Mouse (Mus musculus) liver, embryonic 15.5 days (tissue): ENCODE data around the gene Gm45902. TPM values are rescaled to one million over a fixed set of nuclear protein-coding genes. Genes with fewer than 3 reads are reported as not detected.

Experiments
- ATAC-seq: fragments of 200-750 bp; cut with Nextera tagmentation; 2 replicates; pipeline ENCODE4 v1.8.0; 2017; ENCODE audit warnings: moderate number of reproducible peaks, mild to moderate bottlenecking, moderate library complexity; ENCODE audit not compliant: insufficient read depth
- H3K27ac ChIP-seq: fragments of 300-500 bp; sonication (generic); replicated peaks from 2 replicates; pipeline ENCODE4 v1.5.1; 2015; ENCODE audit warnings: mild to moderate bottlenecking, inconsistent platforms
- H3K27me3 ChIP-seq: fragments of 300-500 bp; sonication (generic); 2 replicates; pipeline ENCODE4 v1.6.1; 2015; ENCODE audit warnings: mild to moderate bottlenecking, inconsistent platforms
- H3K36me3 ChIP-seq: fragments of 300-500 bp; sonication (generic); replicated peaks from 2 replicates; pipeline ENCODE4 v1.6.1; 2015; ENCODE audit warnings: moderate library complexity, mild to moderate bottlenecking, inconsistent platforms
- H3K4me1 ChIP-seq: fragments of 300-500 bp; sonication (generic); replicated peaks from 2 replicates; pipeline ENCODE4 v1.6.1; 2015; ENCODE audit warnings: inconsistent platforms
- H3K4me2 ChIP-seq: fragments of 300-500 bp; sonication (generic); 2 replicates; pipeline ENCODE4 v1.6.1; 2015; ENCODE audit warnings: moderate library complexity, mild to moderate bottlenecking, inconsistent platforms
- H3K4me3 ChIP-seq: fragments of 300-500 bp; sonication (generic); replicated peaks from 2 replicates; pipeline ENCODE4 v1.5.1; 2015; ENCODE audit warnings: mild to moderate bottlenecking, inconsistent platforms
- H3K9ac ChIP-seq: fragments of 300-500 bp; sonication (generic); 2 replicates; pipeline ENCODE4 v1.6.1; 2015; ENCODE audit warnings: moderate library complexity, mild to moderate bottlenecking, inconsistent platforms
- H3K9me3 ChIP-seq: fragments of 300-500 bp; sonication (generic); replicated peaks from 2 replicates; pipeline ENCODE4 v1.6.1; 2016; ENCODE audit warnings: inconsistent platforms
- WGBS: fragments of 180-500 bp; shearing (Covaris S2); methylation state at CpG from one replicate; pipeline ENCODE4 v1.1.7; 2015; ENCODE audit warnings: mixed read lengths; ENCODE audit not compliant: insufficient replicate concordance; 5-methylcytosine and 5-hydroxymethylcytosine counted together
- polyA plus RNA-seq: library from polyadenylated mRNA; unstranded; fragments of >200 nt; fragmentation: Nextera tagmentation; extraction: Ambion mirVana; gene quantifications from 2 replicates; pipeline ENCODE4 v1.2.1, GENCODE M21; 2015

Gm45902 gene
- polyA plus RNA-seq = 1.6 and 1.7 TPM in 2 replicates

DNA sequence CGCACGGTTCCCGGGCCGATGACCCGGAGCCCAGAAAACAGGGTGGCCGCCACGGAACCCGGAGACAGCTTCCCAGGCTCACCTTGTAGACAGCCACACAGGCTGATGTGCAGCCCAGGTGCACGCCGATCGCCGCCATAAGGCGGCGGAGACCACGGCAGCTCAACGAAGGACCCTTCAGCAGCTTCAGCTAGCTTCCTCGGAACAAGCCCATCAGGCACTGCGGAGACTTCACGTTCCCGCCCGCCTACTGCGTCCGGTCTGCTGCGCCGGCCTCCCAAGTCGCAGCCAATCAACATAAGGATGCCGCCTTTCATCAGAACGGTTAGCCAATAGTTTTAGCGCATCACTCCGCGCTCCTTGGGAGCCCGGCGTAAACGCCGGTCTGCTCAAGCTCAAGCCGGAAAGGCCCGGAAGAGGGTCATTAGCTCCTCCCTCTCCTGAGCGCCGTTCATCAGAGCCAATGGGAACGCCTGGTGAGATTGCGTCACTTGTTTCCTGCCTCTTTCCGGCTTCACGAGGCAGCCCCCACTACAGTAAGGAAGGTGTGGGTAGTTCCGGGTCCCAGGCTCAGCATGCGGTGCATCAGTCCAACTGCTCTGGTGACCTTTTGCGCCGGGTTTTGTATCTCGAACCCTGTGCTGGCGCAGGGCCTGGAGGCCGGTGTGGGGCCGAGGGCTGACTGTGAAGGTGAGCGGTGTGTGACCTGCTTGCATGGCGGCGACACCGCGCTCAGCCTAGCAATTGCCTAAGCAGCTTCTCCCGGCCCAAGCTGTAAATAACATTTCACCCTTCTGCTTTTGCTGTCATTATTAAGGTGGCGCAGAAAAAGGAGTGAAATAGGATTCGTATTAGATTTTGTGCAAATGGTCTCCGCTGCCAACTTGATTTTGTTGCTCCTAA lies at the start of gene Gm45902, which contains the start of the genes Hspa14 and Cdnf:
Gene Gm45902 (minus strand): TSS at position 239 of the 903 bp plus-strand sequence.
Gene Hspa14 (minus strand): TSS at position 263 of the 903 bp plus-strand sequence.
Gene Cdnf (plus strand): TSS at position 479 of the 903 bp plus-strand sequence.
- WGBS = under 1% methylated on average over 60 of the region's 60 CpGs
- Histone ChIP-seq H3K4me1 (peaks cover 19% of the 10 kb centered on the region), H3K4me2 (peak within 1 kb of the TSS; percentile 82), H3K27me3 (no peaks in the 10 kb centered on the region), H3K27ac (peak within 1 kb of the TSS; percentile 85), H3K9ac (peak within 1 kb of the TSS; percentile 96), H3K4me3 (peak within 1 kb of the TSS; percentile 92), H3K9me3 (no peaks in the 10 kb centered on the region), H3K36me3 (peaks cover 32% of the 10 kb centered on the region)
- ATAC-seq = peak; percentile 98

GRCm38 (mm10) chr2:3546588-3546987 lies 34.0 kb upstream of the Gm45902 start:
- Histone ChIP-seq H3K36me3 (no peaks in the 10 kb centered on the region), H3K4me3 (no peak overlapping the region), H3K9ac (no peak overlapping the region), H3K27ac (no peak overlapping the region), H3K27me3 (no peaks in the 10 kb centered on the region), H3K9me3 (no peaks in the 10 kb centered on the region), H3K4me1 (0 out of 2 replicates have a peak, but pooled peaks cover 3% of the 10 kb centered on the region), H3K4me2 (no peak overlapping the region)
- no peak for ATAC-seq
- WGBS = 7% methylated on average over 4 of the region's 4 CpGs

DNA sequence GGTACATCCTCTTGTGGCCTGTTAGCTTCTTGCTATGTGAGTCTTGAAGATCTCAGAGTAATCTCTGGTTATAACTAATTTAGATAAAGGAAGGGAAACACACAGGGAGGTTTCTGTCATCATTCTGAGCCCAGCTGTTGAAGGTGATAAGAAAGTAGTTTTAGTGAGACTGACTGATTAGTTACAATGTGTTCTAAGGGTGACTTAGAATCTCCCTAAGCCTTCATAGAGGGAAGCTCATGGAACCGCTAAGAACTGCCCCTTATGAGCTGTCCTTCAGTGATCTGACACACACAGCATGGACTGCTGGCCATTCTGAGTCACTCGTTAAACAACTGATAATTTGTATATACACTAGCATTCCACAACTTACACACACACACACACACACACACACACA lies 33.5 kb upstream of the Gm45902 start:
- no peaks in the 10 kb centered on the region for H3K9me3 ChIP-seq
- H3K9ac ChIP-seq = no peak overlapping the region
- WGBS = 24% methylated on average over 2 of the region's 2 CpGs
- 0 out of 2 replicates have a peak, but pooled peaks cover 3% of the 10 kb centered on the region for H3K4me1 ChIP-seq
- H3K27me3 ChIP-seq = no peaks in the 10 kb centered on the region
- no peak overlapping the region for H3K4me3 ChIP-seq
- no peaks in the 10 kb centered on the region for H3K36me3 ChIP-seq
- no peak overlapping the region for H3K4me2 ChIP-seq
- ATAC-seq = no peak
- no peak overlapping the region for H3K27ac ChIP-seq

GRCm38 (mm10) chr2:3541307-3542079 lies 28.9 kb upstream of the Gm45902 start:
- Histone ChIP-seq H3K27me3 (no peaks in the 10 kb centered on the region), H3K4me3 (no peak overlapping the region), H3K9me3 (no peaks in the 10 kb centered on the region), H3K4me1 (0 out of 2 replicates have a peak, but pooled peaks cover 3% of the 10 kb centered on the region), H3K4me2 (no peak overlapping the region), H3K36me3 (no peaks in the 10 kb centered on the region), H3K27ac (no peak overlapping the region), H3K9ac (no peak overlapping the region)
- WGBS = 46% methylated on average over 9 of the region's 9 CpGs
- ATAC-seq = no peak

DNA sequence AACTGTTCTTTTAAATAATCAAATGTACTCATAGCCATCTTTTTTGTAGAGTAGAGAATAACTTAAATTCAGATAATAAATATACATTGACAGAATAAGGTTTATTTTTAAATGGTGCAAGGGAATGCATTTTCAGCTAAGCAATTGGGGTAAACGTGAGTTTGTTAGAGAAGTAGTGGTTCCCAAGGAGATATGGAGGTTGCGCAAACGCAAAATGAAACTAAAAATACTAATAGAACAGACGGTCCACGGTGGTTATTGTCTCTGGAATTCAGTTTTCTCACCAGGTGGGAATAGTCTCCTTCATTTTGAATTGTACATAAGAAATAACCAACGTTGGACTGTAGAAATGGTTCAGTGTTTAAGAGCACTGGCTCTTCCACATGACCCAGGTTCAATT lies 13.7 kb upstream of the Gm45902 start:
- Histone ChIP-seq H3K4me2 (no peak overlapping the region), H3K36me3 (no peaks in the 10 kb centered on the region), H3K9me3 (no peaks in the 10 kb centered on the region), H3K27ac (no peak overlapping the region), H3K4me3 (no peak overlapping the region), H3K9ac (no peak overlapping the region), H3K4me1 (no peaks in the 10 kb centered on the region), H3K27me3 (no peaks in the 10 kb centered on the region)
- WGBS = 57% methylated on average over 6 of the region's 6 CpGs
- ATAC-seq = no peak

DNA sequence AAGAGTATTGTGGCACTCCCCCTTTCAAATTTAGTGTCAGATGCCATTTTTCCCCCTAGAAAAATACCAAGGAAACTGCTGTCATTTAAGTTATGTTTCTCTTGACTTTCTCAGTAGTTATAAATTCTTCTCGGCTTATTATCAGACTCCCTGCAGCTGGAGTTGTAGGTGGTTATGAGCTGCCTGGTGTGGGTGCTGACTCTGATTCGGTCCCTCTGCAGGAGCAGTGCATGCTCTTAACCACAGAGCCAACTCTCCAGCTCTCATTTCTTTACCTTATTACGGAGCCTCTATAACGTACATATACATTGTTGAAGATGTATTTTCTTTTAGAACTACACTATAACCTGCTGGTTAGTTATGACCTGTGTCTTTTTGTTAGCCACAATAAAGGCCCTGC lies 10.0 kb upstream of the Gm45902 start:
- H3K9ac ChIP-seq = no peak overlapping the region
- H3K36me3 ChIP-seq = no peaks in the 10 kb centered on the region
- H3K27me3 ChIP-seq = no peaks in the 10 kb centered on the region
- no peak overlapping the region for H3K4me3 ChIP-seq
- no peak overlapping the region for H3K4me2 ChIP-seq
- no peak overlapping the region for H3K27ac ChIP-seq
- H3K4me1 ChIP-seq = no peaks in the 10 kb centered on the region
- H3K9me3 ChIP-seq = no peaks in the 10 kb centered on the region
- ATAC-seq = no peak
- 50% methylated on average over 4 of the region's 4 CpGs for WGBS

- H3K27me3 ChIP-seq = no peaks in the 10 kb centered on the region
- peaks cover 19% of the 10 kb centered on the region for H3K4me1 ChIP-seq
- ATAC-seq = no peak
- H3K4me2 ChIP-seq = peak overlapping the region; percentile 82
- H3K9ac ChIP-seq = peak overlapping the region; percentile 96
- H3K36me3 ChIP-seq = peaks cover 36% of the 10 kb centered on the region
- peak overlapping the region; percentile 92 for H3K4me3 ChIP-seq
- H3K27ac ChIP-seq = peak overlapping the region; percentile 84
- no peaks in the 10 kb centered on the region for H3K9me3 ChIP-seq
- WGBS = under 1% methylated on average over 15 of the region's 15 CpGs
These were observed 514 bp downstream of the Gm45902 start for GRCm38 (mm10) chr2:3512076-3512475.

GRCm38 (mm10) chr2:3500886-3501285 lies 11.7 kb downstream of the Gm45902 start:
- Histone ChIP-seq H3K4me3 (no peak overlapping the region), H3K27ac (no peak overlapping the region), H3K27me3 (no peaks in the 10 kb centered on the region), H3K4me1 (peaks cover 16% of the 10 kb centered on the region), H3K9ac (no peak overlapping the region), H3K36me3 (peaks cover 78% of the 10 kb centered on the region), H3K9me3 (no peaks in the 10 kb centered on the region), H3K4me2 (no peak overlapping the region)
- ATAC-seq = no peak
- 84% methylated on average over 5 of the region's 5 CpGs for WGBS

DNA sequence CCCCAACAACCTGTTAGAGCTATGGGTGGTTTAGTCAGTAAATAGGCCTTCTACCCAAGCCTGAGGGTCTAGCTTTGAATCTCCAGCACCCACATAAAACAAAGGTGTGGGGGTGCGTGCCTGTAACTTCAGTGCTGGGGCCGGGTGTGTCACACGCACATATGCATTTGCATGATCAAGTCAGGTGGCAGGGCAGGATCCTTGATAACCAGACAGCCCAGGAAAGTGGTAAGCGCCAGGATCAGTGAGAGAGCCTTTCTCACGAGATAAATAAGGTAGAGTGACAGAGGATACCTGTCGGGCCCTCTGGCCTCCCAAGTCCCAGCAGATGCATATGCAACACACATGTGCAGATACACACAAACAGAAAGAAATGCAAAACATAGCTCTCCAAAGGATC lies 13.0 kb downstream of the Gm45902 start:
- 54% methylated on average over 6 of the region's 6 CpGs for WGBS
- Histone ChIP-seq H3K27me3 (no peaks in the 10 kb centered on the region), H3K9me3 (no peaks in the 10 kb centered on the region), H3K9ac (no peak overlapping the region), H3K27ac (no peak overlapping the region; the same call in 1 of the 2 replicates), H3K4me2 (no peak overlapping the region), H3K36me3 (peaks cover 79% of the 10 kb centered on the region), H3K4me3 (no peak overlapping the region), H3K4me1 (peaks cover 16% of the 10 kb centered on the region)
- peak; percentile 44; the same call in 1 of the 2 replicates for ATAC-seq

- Histone ChIP-seq H3K36me3 (peaks cover 87% of the 10 kb centered on the region), H3K9ac (no peak overlapping the region), H3K4me2 (no peak overlapping the region), H3K9me3 (no peaks in the 10 kb centered on the region), H3K4me3 (no peak overlapping the region), H3K4me1 (0 out of 2 replicates have a peak, but pooled peaks cover 7% of the 10 kb centered on the region), H3K27me3 (no peaks in the 10 kb centered on the region), H3K27ac (no peak overlapping the region; the same call in 1 of the 2 replicates)
- 43% methylated on average over 3 of the region's 3 CpGs for WGBS
- ATAC-seq = peak; percentile 72
These were observed 18.7 kb downstream of the Gm45902 start for GRCm38 (mm10) chr2:3493833-3494409.
